Mouse (Mus musculus) urinary bladder, postnatal 10 days (tissue): ENCODE results near the gene Naa20.

Experiments used
- DNase-seq: peaks from one replicate; pipeline ENCODE4 v3.0.0; 2022; ENCODE audit warnings: low spot score

The Naa20 gene

DNA sequence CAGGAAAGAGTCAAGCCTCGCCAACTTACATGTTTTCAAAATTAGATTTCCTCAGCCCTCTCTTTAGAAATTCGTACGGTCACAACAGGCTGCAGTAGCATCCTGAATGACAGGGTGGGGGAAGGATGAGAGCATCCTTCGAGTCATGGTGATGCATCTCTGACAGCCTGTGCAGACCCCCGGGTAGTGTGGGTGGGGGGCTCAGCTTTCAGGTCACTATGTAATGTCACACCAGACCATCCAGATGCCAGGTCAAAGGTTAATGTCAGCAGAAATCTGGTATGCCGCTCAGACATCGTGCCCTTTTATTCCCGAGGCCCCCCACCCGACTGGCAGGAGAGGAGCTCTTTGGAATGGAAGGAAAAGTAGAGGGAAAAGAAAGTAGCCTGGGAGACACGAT is 48.3 kb downstream of the Naa20 start:
- DNase-seq, result no peak

DNA sequence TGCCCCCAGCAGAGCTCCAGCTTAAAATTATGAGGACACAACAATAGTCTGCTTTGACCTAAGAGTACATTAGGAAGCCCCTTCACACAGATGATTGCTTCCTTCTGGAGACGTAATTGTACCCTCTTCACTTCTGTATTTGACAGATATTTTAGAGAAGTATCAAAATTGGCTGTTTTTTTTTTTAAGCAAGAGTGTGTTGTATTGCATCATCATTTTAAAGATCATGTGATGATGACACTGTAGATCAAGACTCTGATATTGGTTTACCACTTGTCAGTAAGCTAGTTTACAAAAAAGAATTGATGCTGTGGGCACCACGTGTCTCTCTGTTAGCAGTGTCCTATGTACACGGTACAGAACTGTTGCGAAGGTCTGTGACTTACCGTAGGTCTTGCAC is 50.8 kb downstream of the Naa20 start:
- DNase-seq, result no peak

DNA sequence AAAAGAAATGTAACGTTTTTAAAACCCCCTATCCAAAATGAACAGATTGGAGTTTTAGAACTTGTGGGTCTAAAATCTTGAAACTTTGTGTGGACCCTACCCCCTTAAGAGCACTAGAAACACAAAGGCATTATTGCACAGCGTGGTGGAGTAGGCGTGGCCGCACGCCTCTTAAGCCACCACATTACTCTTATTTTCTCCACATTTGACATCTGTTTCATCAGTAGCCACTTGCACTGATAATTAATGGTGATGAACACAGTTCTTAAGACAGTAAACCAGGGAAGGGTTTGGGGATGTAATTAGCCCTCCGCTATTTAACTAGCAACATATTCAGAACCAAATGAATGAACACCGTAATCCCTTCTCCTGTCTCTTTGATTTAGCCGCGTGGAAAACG is 53.9 kb downstream of the Naa20 start:
- no peak for DNase-seq

DNA sequence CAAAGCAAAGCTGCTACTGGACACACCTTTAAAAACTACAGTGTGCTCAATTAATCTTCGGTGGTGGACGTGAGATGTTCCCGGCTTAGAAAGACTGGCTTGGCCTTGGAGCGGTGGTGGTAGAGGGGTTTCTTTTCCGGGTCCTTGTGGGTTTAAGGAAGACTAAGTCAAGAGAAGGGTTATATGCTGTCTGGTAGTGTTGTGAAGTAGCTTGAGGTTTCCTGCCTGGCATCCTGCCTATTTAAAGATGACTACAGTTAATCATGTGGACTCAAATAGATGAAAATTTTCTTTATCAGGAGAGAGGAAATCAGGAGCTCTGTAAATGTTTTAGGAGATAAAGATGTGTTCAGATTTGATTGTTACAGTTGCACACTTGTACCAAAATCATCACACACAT is 54.4 kb downstream of the Naa20 start:
- DNase-seq, result no peak

DNA sequence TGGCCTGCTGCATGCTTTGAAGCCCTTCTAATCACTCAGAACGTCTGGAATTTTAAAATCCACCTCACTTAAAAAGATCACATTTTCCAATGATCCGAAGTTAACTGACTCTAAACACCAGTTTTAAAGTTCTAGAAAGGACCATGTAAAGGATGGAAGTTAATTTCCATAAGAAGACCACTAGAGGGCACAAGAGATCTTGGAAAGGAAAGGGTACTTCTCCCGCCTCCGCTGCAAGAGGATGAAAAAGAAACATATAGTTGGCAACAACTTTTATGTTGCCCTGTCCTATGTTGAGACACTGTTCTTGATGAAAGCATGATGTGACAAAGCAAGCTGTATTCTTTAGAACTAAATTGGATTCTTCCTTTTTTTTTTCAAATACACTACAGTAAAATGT is 55.6 kb downstream of the Naa20 start:
- DNase-seq, result no peak

DNA sequence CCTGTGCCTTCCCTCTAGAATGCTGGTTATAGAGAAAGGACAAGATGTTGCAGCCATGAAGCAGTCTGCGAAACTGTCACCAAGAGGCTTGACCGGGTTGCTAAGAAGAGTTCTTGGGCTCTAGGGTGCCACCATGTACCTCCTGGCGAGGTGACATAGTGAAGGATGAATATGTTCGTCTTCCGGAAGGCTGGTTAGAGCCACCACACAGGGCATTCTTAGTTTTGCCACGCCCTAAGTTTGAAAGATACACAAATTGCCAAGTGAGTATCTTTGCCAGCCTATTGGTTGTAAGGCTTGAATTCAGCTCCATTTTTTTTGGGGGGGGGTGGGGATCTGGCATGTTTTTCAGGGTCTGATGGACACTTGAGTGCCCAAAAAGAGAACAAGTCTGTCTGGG is 56.2 kb downstream of the Naa20 start:
- DNase-seq, result no peak

DNA sequence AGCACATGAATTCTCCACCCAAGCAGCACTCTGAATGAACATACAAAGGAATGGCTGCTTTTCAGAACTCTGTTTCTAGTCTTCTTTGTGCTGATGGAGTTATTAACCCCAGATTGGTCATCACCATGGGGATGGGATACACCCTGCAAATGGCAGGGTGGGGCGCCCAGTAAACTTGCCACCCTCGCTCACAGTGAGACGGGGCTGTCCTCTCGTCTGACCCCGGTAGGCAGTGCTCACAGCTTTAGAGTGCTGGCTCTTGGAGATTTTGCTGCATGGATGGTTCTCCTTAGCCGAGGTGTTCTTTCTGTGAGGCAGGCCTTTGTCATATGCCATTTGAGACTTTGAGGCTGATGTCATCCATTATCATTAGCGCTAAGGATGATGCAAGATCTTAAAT is 56.7 kb downstream of the Naa20 start:
- DNase-seq, result no peak

DNA sequence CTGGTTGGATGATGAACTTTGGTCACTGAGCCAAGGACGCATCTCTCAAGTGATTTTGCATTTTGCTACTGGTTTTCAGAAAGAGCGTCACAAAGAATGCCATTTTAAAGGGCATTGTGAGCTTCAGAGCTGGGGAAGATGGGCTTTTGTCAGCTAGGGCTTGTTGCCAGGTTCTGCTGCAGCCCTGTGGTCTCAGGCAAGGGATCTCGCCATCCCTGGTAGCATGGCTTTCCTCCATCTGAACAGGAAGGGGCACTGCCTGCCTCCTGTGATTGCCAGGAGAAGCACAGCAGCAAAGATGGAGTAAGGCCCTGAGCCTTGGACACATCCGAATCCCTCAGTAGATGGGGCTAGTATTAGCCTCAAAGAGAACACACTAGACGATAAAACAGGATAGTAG is 60.0 kb downstream of the Naa20 start:
- no peak for DNase-seq
